Mouse (Mus musculus) CH12.LX (cell line): ENCODE measurements around the gene Immt.

Experiments used
- CHD1 ChIP-seq: IDR thresholded peaks from 2 replicates; pipeline ENCODE4 v1.6.1; 2012; ENCODE audit warnings: low read depth, low read length, improper control_type of control experiment, inconsistent platforms
- CTCF ChIP-seq, 2 experiments: IDR thresholded peaks in 1 of 2; conservative IDR thresholded peaks in 1 of 2; 2 replicates each; pipeline ENCODE4 v1.5.1; 2011 to 2012; ENCODE audit warnings: low read depth in 2 of 2, low read length in 2 of 2, improper control_type of control experiment in 1 of 2, inconsistent platforms in 1 of 2, mild to moderate bottlenecking in 1 of 2, moderate library complexity in 1 of 2
- MAFK ChIP-seq: IDR thresholded peaks from 2 replicates; pipeline ENCODE4 v1.6.1; 2011; ENCODE audit warnings: low read length, improper control_type of control experiment; ENCODE audit not compliant: insufficient replicate concordance
- MAX ChIP-seq: IDR thresholded peaks from 2 replicates; pipeline ENCODE4 v1.6.1; 2011; ENCODE audit warnings: low read length, improper control_type of control experiment
- MAZ ChIP-seq: IDR thresholded peaks from 2 replicates; pipeline ENCODE4 v1.6.1; 2012; ENCODE audit warnings: low read depth, mild to moderate bottlenecking, inconsistent platforms, low read length, improper control_type of control experiment, moderate library complexity
- MXI1 ChIP-seq: IDR thresholded peaks from 2 replicates; pipeline ENCODE4 v1.6.1; 2011; ENCODE audit warnings: mild to moderate bottlenecking, low read depth, low read length, improper control_type of control experiment
- POLR2A ChIP-seq: IDR thresholded peaks from 2 replicates; pipeline ENCODE4 v1.6.1; 2011; ENCODE audit warnings: low read depth, mild to moderate bottlenecking, improper control_type of control experiment, low read length
- POLR2AphosphoS2 ChIP-seq: IDR thresholded peaks from 2 replicates; pipeline ENCODE4 v1.6.1; 2011; ENCODE audit warnings: low read depth, low read length, improper control_type of control experiment
- UBTF ChIP-seq: IDR thresholded peaks from 2 replicates; pipeline ENCODE4 v1.6.1; 2012; ENCODE audit warnings: low read depth, mild to moderate bottlenecking, inconsistent platforms, low read length, improper control_type of control experiment, moderate library complexity

DNA sequence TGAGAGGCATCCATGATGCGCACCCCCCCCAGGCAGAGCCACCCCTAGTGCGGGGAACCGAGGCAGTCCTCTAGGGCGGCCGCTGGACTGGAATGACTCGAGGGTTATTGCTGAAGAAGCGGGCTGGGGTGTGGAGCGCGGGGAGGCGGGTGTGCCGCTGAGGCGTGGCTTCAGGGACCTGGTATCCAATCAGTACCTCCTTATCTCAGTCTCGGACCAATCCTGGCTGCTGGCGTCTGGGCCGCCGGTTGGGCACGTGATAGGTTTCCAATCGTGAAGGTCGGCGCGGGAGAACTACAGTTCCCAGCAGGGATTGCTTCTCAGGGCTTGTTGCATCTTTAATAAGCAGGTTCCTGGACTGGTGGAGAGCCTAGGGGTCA lies 440 bp downstream of the Immt start:
- peak; percentile 1; the same call in 1 of the 2 replicates for TF ChIP-seq POLR2A
- no peak for TF ChIP-seq CTCF (conservative IDR thresholded peaks at IDR 0.05 in 1 of 2, IDR thresholded peaks at IDR 0.05 in 1 of 2; ENCODE audit: low read depth in 2 of 2, low read length in 2 of 2)
- TF ChIP-seq MXI1, result no peak; the same call in none of the 2 replicates
- no peak for TF ChIP-seq MAFK
- no peak for TF ChIP-seq POLR2AphosphoS2
- TF ChIP-seq MAZ, result no peak
- no peak; the same call in 1 of the 2 replicates for TF ChIP-seq CHD1
- no peak for TF ChIP-seq UBTF
- TF ChIP-seq MAX, result peak; percentile 94
